Mouse (Mus musculus): ENCODE data around the gene Tmprss6. TPM values are rescaled to one million over a fixed set of nuclear protein-coding genes. Genes with fewer than 3 reads are reported as not detected.

The Tmprss6 gene
- total RNA-seq, 2 experiments from 2014 or later = not detected

DNA sequence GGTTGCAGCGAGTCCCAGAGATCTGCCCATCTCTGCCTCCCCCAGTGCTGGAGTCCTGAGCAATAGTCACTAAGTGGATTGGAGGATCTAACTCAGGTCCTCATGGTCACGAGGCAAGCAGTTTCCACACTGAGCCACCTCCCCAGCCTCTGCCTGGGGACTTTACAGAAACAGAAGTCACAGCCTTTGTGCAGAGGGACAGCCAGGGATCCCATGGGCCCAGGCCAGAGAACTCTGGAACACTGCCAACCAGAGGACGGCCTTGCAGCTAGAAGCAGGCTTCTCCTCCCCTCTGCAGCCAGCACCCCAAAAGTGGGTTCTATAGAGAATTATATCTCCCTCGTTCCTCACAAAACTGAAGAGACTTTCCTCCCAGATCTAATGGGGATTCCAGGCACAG is 66.5 kb downstream of the Tmprss6 start:
- intact Hi-C loops (cut with DNase I) = loop anchor here (5.0 to 10.0 kb wide), 2 partner anchors 160 to 427 kb away; partner anchors contain the start of genes Eif3d and Ncf4
- H3K27ac ChIP-seq = peak overlapping the region; percentile 83
- TF ChIP-seq CTCF (IDR thresholded peaks at IDR 0.05) = no peak
- H3K4me3 ChIP-seq = peak overlapping the region; percentile 13; the same call in 1 of the 2 replicates
- DNase-seq = peak; percentile 85

DNA sequence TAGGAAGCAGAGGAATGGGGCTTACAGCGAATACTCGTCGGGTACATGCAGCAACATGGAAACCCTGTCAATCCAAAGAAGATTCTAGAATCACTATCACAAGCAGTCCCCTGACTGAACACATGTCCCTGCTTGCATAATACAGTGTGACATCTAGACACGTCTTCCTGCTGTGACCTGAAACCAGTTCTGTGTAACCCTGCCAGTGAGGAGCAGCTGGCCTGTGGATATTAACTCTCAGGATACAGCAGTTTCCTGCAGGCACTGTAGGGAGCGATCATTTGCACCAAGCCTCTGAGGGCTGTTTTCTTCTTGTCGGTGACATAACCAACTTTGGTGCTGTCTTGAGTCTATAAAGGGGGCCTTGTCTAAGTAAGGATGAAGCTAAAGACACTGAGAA is 67.1 kb downstream of the Tmprss6 start:
- H3K27ac ChIP-seq = peak overlapping the region; percentile 83
- TF ChIP-seq CTCF (IDR thresholded peaks at IDR 0.05) = 0 out of 2 replicates have a peak, but pooled peaks have one; percentile 2
- 0 out of 2 replicates have a peak overlapping the region, but pooled peaks have one; percentile 13 for H3K4me3 ChIP-seq
- peak; percentile 62 for DNase-seq
- intact Hi-C loops (cut with DNase I) = loop anchor here (5.0 to 10.0 kb wide), 2 partner anchors 159 to 427 kb away; partner anchors contain the start of genes Eif3d and Ncf4

DNA sequence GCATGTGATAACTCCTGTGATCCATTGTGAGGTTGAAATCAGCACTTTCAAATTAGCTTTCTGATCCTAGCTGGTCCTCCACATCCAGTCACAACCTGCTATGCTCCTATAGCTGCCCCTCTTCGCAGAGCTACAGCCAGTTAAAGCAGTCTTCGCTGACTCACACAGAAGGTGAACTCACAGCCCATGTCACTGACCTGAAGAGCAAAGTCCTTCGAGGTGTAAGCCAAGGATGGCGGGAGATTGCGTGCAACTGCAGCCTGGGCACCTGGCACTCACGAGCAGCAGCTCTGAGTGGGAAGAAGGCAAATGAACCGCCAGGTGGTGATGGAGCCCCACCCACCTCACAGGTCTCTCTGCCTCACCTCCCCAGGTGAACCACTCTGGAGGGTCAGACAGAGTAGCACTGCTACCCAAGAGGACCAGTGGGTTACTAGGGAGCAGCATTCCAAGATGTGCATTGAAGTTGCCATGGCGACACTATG is 72.9 kb downstream of the Tmprss6 start, which contains the start of gene Tex33:
Gene Tex33, minus strand, starts transcription at position 435 of the 485 bp plus-strand sequence.
- Histone ChIP-seq H3K4me3 (no peak within 1 kb of the TSS), H3K27ac (no peak within 1 kb of the TSS)
- no peak for TF ChIP-seq CTCF (IDR thresholded peaks at IDR 0.05)
- intact Hi-C loops (cut with DNase I) = no loop called here
- no peak for DNase-seq

DNA sequence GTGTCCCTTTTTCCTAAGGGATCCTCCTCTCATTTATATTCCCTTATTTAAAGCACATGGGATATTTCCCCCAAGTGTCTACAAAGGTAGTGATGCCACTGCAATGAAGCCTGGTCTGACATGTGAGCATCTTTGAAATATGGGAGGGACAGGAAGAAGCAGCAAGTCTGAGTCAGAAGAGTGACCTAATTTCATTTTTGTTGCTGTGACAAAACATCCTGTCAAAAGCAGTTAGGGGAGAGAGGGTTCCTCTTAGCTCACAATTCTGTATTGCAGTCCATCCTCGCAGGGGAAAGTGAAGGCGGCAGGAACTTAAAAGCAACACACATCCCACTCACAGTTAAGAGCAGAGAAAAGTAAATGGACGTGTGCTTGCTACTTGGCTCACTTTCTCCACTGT is 77.6 kb downstream of the Tmprss6 start:
- DNase-seq = no peak
- H3K4me3 ChIP-seq = no peak overlapping the region
- intact Hi-C loops (cut with DNase I) = no loop called here
- no peak overlapping the region for H3K27ac ChIP-seq
- TF ChIP-seq CTCF (IDR thresholded peaks at IDR 0.05) = no peak

Other genes starting within 250 kb of the Tmprss6 start
- 1 to 10 TPM in 1 of 2 experiments, not detected in 1; 1.2 TPM for gene Ncf4, start 223.8 kb downstream of the Tmprss6 start, total RNA-seq (2021)
- under 1 TPM; 0.66 to 0.78 TPM for gene Csf2rb2, start 162.9 kb downstream of the Tmprss6 start, total RNA-seq (2021)
- gene Csf2rb, start 142.9 kb downstream of the Tmprss6 start, total RNA-seq (2021) = 1 to 10 TPM in 1 of 2 experiments, under 1 TPM in 1; 0.86 to 1.0 TPM
- not detected for gene Tex33, start 72.7 kb downstream of the Tmprss6 start, total RNA-seq (2021)
- 10 to 100 TPM; 18.2 to 18.8 TPM for gene Tst, start 62.7 kb downstream of the Tmprss6 start, total RNA-seq (2021)
- 10 to 100 TPM; 61.9 to 66.9 TPM for gene Mpst, start 62.2 kb downstream of the Tmprss6 start, total RNA-seq (2021)
- 10 to 100 TPM in 1 of 2 experiments, 1 to 10 TPM in 1; 8.9 to 17.2 TPM for gene Kctd17, start 40.1 kb downstream of the Tmprss6 start, total RNA-seq (2021)
- not detected for gene Il2rb, start 26.6 kb upstream of the Tmprss6 start, total RNA-seq (2021)
- gene C1qtnf6, start 62.8 kb upstream of the Tmprss6 start, total RNA-seq (2021) = 1 to 10 TPM; 2.7 to 7.6 TPM
- gene Sstr3, start 76.1 kb upstream of the Tmprss6 start, total RNA-seq (2021) = under 1 TPM in 1 of 2 experiments, not detected in 1; 0.05 TPM
- gene Rac2, start 104.1 kb upstream of the Tmprss6 start, total RNA-seq (2021) = 1 to 10 TPM; 1.4 to 1.7 TPM
- gene Cyth4, start 128.4 kb upstream of the Tmprss6 start, total RNA-seq (2021) = 1 to 10 TPM; 1.9 TPM